Mouse (Mus musculus) MEL (cell line): Measurements from ENCODE around the gene Map1s. TPM values are rescaled to one million over a fixed set of nuclear protein-coding genes. Genes with fewer than 3 reads are reported as not detected.

Experiments used
- DNase-seq: peaks from one replicate; pipeline ENCODE4 v3.0.0; 2011; ENCODE audit warnings: low read depth, low spot score
- H3K27ac ChIP-seq: 2 replicates; pipeline ENCODE4 v1.5.1; 2012; ENCODE audit warnings: low read depth, mild to moderate bottlenecking, control low read depth, low read length, moderate library complexity; ENCODE audit not compliant: control insufficient read depth
- H3K27me3 ChIP-seq, 2 experiments: fragments of 150-350 bp in 1 of 2; sonication (generic) in 1 of 2; 2 replicates each; pipeline ENCODE4 v1.6.1; 2012; ENCODE audit warnings: low read length in 2 of 2, mild to moderate bottlenecking in 2 of 2, improper control_type of control experiment in 1 of 2, moderate library complexity in 1 of 2; ENCODE audit not compliant: insufficient read depth in 2 of 2, control insufficient read depth in 1 of 2
- H3K36me3 ChIP-seq, 2 experiments: 2 replicates each; pipeline ENCODE4 v1.6.1; 2012 to 2014; ENCODE audit warnings: low read length in 2 of 2, improper control_type of control experiment in 1 of 2, inconsistent platforms in 1 of 2, mild to moderate bottlenecking in 1 of 2; ENCODE audit not compliant: insufficient read depth in 2 of 2, control insufficient read depth in 1 of 2
- H3K4me1 ChIP-seq, 2 experiments: fragments of 150-350 bp in 1 of 2; sonication (generic) in 1 of 2; 2 replicates each; pipeline ENCODE4 v1.6.1; 2012; ENCODE audit warnings: low read length in 2 of 2, improper control_type of control experiment in 1 of 2, mild to moderate bottlenecking in 1 of 2; ENCODE audit not compliant: insufficient read depth in 2 of 2, control insufficient read depth in 1 of 2
- H3K4me3 ChIP-seq, 2 experiments: fragments of 150-350 bp in 1 of 2; sonication (generic) in 1 of 2; 2 replicates each; pipeline ENCODE4 v1.5.1; 2012; ENCODE audit warnings: low read depth in 2 of 2, low read length in 2 of 2, mild to moderate bottlenecking in 2 of 2, moderate library complexity in 2 of 2, control low read depth in 1 of 2, improper control_type of control experiment in 1 of 2; ENCODE audit not compliant: control insufficient read depth in 1 of 2, insufficient read depth in 1 of 2
- H3K79me2 ChIP-seq: 2 replicates; pipeline ENCODE4 v1.6.1; 2012; ENCODE audit warnings: mild to moderate bottlenecking, low read length, moderate library complexity; ENCODE audit not compliant: control insufficient read depth, poor library complexity, insufficient read depth
- H3K9ac ChIP-seq: 2 replicates; pipeline ENCODE4 v1.6.1; 2012; ENCODE audit warnings: low read depth, mild to moderate bottlenecking, control low read depth, low read length, moderate library complexity; ENCODE audit not compliant: control insufficient read depth, poor library complexity, severe bottlenecking
- H3K9me3 ChIP-seq: fragments of 150-350 bp; sonication (generic); replicated peaks from 2 replicates; pipeline ENCODE4 v1.6.1; 2012; ENCODE audit warnings: mild to moderate bottlenecking, low read length, improper control_type of control experiment, moderate library complexity; ENCODE audit not compliant: insufficient read depth
- CHD1 ChIP-seq: IDR thresholded peaks from 2 replicates; pipeline ENCODE4 v1.6.1; 2012; ENCODE audit warnings: low read depth, mild to moderate bottlenecking, inconsistent platforms, low read length, improper control_type of control experiment
- CTCF ChIP-seq, 3 experiments: IDR thresholded peaks in 2 of 3; conservative IDR thresholded peaks in 1 of 3; 2 replicates each; pipeline ENCODE4 v1.5.1; 2011 to 2012; ENCODE audit warnings: low read length in 3 of 3, low read depth in 2 of 3, mild to moderate bottlenecking in 2 of 3, improper control_type of control experiment in 1 of 3, inconsistent platforms in 1 of 3, mixed read lengths in 1 of 3, moderate library complexity in 1 of 3; ENCODE audit not compliant: control insufficient read depth in 1 of 3, insufficient read depth in 1 of 3, poor library complexity in 1 of 3, severe bottlenecking in 1 of 3
- ELF1 ChIP-seq: IDR thresholded peaks from 2 replicates; pipeline ENCODE4 v1.6.1; 2014; ENCODE audit warnings: low read depth, mild to moderate bottlenecking, inconsistent platforms, low read length, improper control_type of control experiment, moderate library complexity
- EP300 ChIP-seq, 2 experiments: IDR thresholded peaks; 2 replicates each; pipeline ENCODE4 v1.6.1; 2011; ENCODE audit warnings: improper control_type of control experiment in 2 of 2, low read length in 2 of 2, low read depth in 1 of 2, mild to moderate bottlenecking in 1 of 2
- GATA1 ChIP-seq: IDR thresholded peaks from 2 replicates; pipeline ENCODE4 v1.6.1; 2011; ENCODE audit warnings: low read depth, low read length, improper control_type of control experiment
- HCFC1 ChIP-seq: IDR thresholded peaks from 2 replicates; pipeline ENCODE4 v1.6.1; 2012; ENCODE audit warnings: low read depth, mild to moderate bottlenecking, inconsistent platforms, low read length, improper control_type of control experiment, moderate library complexity
- JUND ChIP-seq: IDR thresholded peaks from 2 replicates; pipeline ENCODE4 v1.6.1; 2011; ENCODE audit warnings: low read depth, mild to moderate bottlenecking, improper control_type of control experiment, low read length
- KAT2A ChIP-seq: conservative IDR thresholded peaks from 2 replicates; pipeline ENCODE4 v1.6.1; 2012; ENCODE audit warnings: low read depth, low read length, improper control_type of control experiment, inconsistent platforms
- MAFK ChIP-seq: IDR thresholded peaks from 2 replicates; pipeline ENCODE4 v1.6.1; 2011; ENCODE audit warnings: low read depth, mild to moderate bottlenecking, low read length, improper control_type of control experiment, borderline replicate concordance
- MAX ChIP-seq: IDR thresholded peaks from 2 replicates; pipeline ENCODE4 v1.6.1; 2011; ENCODE audit warnings: low read length, improper control_type of control experiment
- MAZ ChIP-seq: IDR thresholded peaks from 2 replicates; pipeline ENCODE4 v1.6.1; 2012; ENCODE audit warnings: low read depth, mild to moderate bottlenecking, inconsistent platforms, low read length, improper control_type of control experiment
- MEF2A ChIP-seq: IDR thresholded peaks from 2 replicates; pipeline ENCODE4 v1.6.1; 2014; ENCODE audit warnings: low read depth, mild to moderate bottlenecking, inconsistent platforms, low read length, improper control_type of control experiment; ENCODE audit not compliant: poor library complexity, insufficient replicate concordance, severe bottlenecking; ENCODE audit errors: extremely low read depth
- MYC ChIP-seq: IDR thresholded peaks from 2 replicates; pipeline ENCODE4 v1.6.1; 2011; ENCODE audit warnings: low read depth, mild to moderate bottlenecking, low read length, improper control_type of control experiment, moderate library complexity
- POLR2A ChIP-seq, 2 experiments: IDR thresholded peaks; 2 replicates each; pipeline ENCODE4 v1.6.1; 2011 to 2012; ENCODE audit warnings: low read length in 2 of 2, mild to moderate bottlenecking in 2 of 2, control low read depth in 1 of 2, improper control_type of control experiment in 1 of 2, low read depth in 1 of 2, moderate library complexity in 1 of 2; ENCODE audit not compliant: control insufficient read depth in 1 of 2, insufficient read depth in 1 of 2, poor library complexity in 1 of 2
- POLR2AphosphoS5 ChIP-seq: IDR thresholded peaks from 2 replicates; pipeline ENCODE4 v1.6.1; 2012; ENCODE audit warnings: low read depth, borderline replicate concordance, mild to moderate bottlenecking, inconsistent platforms, low read length, moderate library complexity, mixed read lengths
- SIN3A ChIP-seq: IDR thresholded peaks from 2 replicates; pipeline ENCODE4 v1.6.1; 2012; ENCODE audit warnings: low read length, improper control_type of control experiment, inconsistent platforms
- TCF12 ChIP-seq: IDR thresholded peaks from 2 replicates; pipeline ENCODE4 v1.6.1; 2014; ENCODE audit warnings: low read depth, mild to moderate bottlenecking, inconsistent platforms, low read length, improper control_type of control experiment, moderate library complexity
- UBTF ChIP-seq: IDR thresholded peaks from 2 replicates; pipeline ENCODE4 v1.6.1; 2012; ENCODE audit warnings: low read depth, mild to moderate bottlenecking, inconsistent platforms, low read length, improper control_type of control experiment, moderate library complexity, borderline replicate concordance; ENCODE audit not compliant: insufficient read depth
- USF1 ChIP-seq: IDR thresholded peaks from 2 replicates; pipeline ENCODE4 v1.6.1; 2014; ENCODE audit warnings: low read depth, mild to moderate bottlenecking, inconsistent platforms, low read length, improper control_type of control experiment, moderate library complexity
- ZC3H11A ChIP-seq: IDR thresholded peaks from 2 replicates; pipeline ENCODE4 v1.6.1; 2012; ENCODE audit warnings: low read depth, mild to moderate bottlenecking, inconsistent platforms, low read length, improper control_type of control experiment
- ZKSCAN1 ChIP-seq: IDR thresholded peaks from 2 replicates; pipeline ENCODE4 v1.6.1; 2012; ENCODE audit warnings: low read depth, mild to moderate bottlenecking, inconsistent platforms, low read length, improper control_type of control experiment, moderate library complexity
- polyA plus RNA-seq, 2 experiments: library from polyadenylated mRNA; stranded (reverse) in 1 of 2; unstranded in 1 of 2; fragments of >175 nt in 1 of 2; fragments of >200 nt in 1 of 2; gene quantifications; 2 replicates each; pipeline versions ENCODE4 v1.2.1 to v1.2.4; 2012; ENCODE audit warnings: low replicate concordance in 2 of 2, low read depth in 1 of 2; ENCODE audit not compliant: insufficient read length in 2 of 2, insufficient read depth in 1 of 2, missing spikeins in 1 of 2
- total RNA-seq: library from RNA; depleted of rRNA; stranded (reverse); fragments of 300-350 nt; gene quantifications from 2 replicates; pipeline ENCODE4 v1.2.3, GENCODE M21; 2012

Gene Map1s
- total and polyA plus RNA-seq, 3 experiments = 51.0 to 53.3 TPM; not detected in 1

GRCm38 (mm10) chr8:70880126-70880525, 25.6 kb upstream of the Map1s start:
- Histone ChIP-seq H3K4me3 (no peak overlapping the region), H3K27ac (no peak overlapping the region), H3K4me1 (no peaks in the 10 kb centered on the region), H3K79me2 (no peaks in the 10 kb centered on the region), H3K36me3 (no peaks in the 10 kb centered on the region)
- TF ChIP-seq MAZ (no peak), MAFK (no peak), MYC (no peak), MAX (no peak), POLR2AphosphoS5 (no peak), CHD1 (no peak), JUND (no peak), MEF2A (no peak), ZC3H11A (no peak), CTCF (IDR thresholded peaks at IDR 0.05 in 2 of 3, conservative IDR thresholded peaks at IDR 0.05 in 1 of 3; ENCODE audit: control insufficient read depth in 1 of 3, insufficient read depth in 1 of 3, low read depth in 2 of 3, low read length in 3 of 3, poor library complexity in 1 of 3, severe bottlenecking in 1 of 3) (no peak), GATA1 (no peak), UBTF (no peak), KAT2A (no peak), EP300 (IDR thresholded peaks at IDR 0.05; ENCODE audit: low read depth in 1 of 2, low read length in 2 of 2) (no peak), POLR2A (IDR thresholded peaks at IDR 0.05; ENCODE audit: control insufficient read depth in 1 of 2, insufficient read depth in 1 of 2, low read depth in 1 of 2, low read length in 2 of 2, poor library complexity in 1 of 2) (no peak), ZKSCAN1 (no peak), USF1 (no peak), ELF1 (no peak), SIN3A (no peak)
- TF ChIP-seq, all 39 proteins: peak for 0
- no peak overlapping the region for H3K9ac ChIP-seq
- H3K9me3 ChIP-seq = no peaks in the 10 kb centered on the region
- H3K27me3 ChIP-seq = no peaks in the 10 kb centered on the region
- no peak for DNase-seq

- H3K36me3 ChIP-seq = no peaks in the 10 kb centered on the region
- no peak for DNase-seq
- no peak overlapping the region for H3K27ac ChIP-seq
- no peaks in the 10 kb centered on the region for H3K4me1 ChIP-seq
- TF ChIP-seq USF1 (no peak), HCFC1 (no peak), MAZ (no peak), ELF1 (no peak), CHD1 (no peak), TCF12 (no peak), MYC (no peak), ZC3H11A (no peak), SIN3A (no peak)
- H3K27me3 ChIP-seq = no peaks in the 10 kb centered on the region
- no peaks in the 10 kb centered on the region for H3K79me2 ChIP-seq
- no peak overlapping the region for H3K4me3 ChIP-seq
- no peaks in the 10 kb centered on the region for H3K9me3 ChIP-seq
- H3K9ac ChIP-seq = no peak overlapping the region
Observed at GRCm38 (mm10) chr8:70880546-70880945, 25.2 kb upstream of the Map1s start.
